Mouse (Mus musculus) cortical plate, adult 2 months (tissue): ENCODE measurements at regions not wholly inside any gene's neighbourhood (a gene's known extent, or its start where the extent isn't known, plus 50 kb on each side); places are given as distances from the start of the nearest gene placed in this dataset.

Experiments
- H3K27ac ChIP-seq: fragments of 200-500 bp; 2 replicates; pipeline ENCODE4 v1.5.1; 2012; ENCODE audit warnings: low read length, control low read depth, inconsistent platforms; ENCODE audit not compliant: insufficient read depth
- H3K4me1 ChIP-seq: fragments of 200-500 bp; 2 replicates; pipeline ENCODE4 v1.6.1; 2011; ENCODE audit warnings: low read length; ENCODE audit not compliant: control insufficient read depth, insufficient read depth
- H3K4me3 ChIP-seq: fragments of 200-500 bp; 2 replicates; pipeline ENCODE4 v1.5.1; 2011; ENCODE audit warnings: mild to moderate bottlenecking, low read length, control low read depth; ENCODE audit not compliant: insufficient read depth
- CTCF ChIP-seq: fragments of 200-500 bp; IDR thresholded peaks from 2 replicates; pipeline ENCODE4 v1.5.1; 2011; ENCODE audit warnings: mild to moderate bottlenecking, control low read depth, low read length; ENCODE audit not compliant: insufficient read depth; ENCODE audit errors: extremely low read depth
- POLR2A ChIP-seq: fragments of 200-500 bp; IDR thresholded peaks from 2 replicates; pipeline ENCODE4 v1.6.1; 2011; ENCODE audit warnings: mild to moderate bottlenecking, low read length, control low read depth; ENCODE audit not compliant: insufficient read depth; ENCODE audit errors: extremely low read depth

DNA sequence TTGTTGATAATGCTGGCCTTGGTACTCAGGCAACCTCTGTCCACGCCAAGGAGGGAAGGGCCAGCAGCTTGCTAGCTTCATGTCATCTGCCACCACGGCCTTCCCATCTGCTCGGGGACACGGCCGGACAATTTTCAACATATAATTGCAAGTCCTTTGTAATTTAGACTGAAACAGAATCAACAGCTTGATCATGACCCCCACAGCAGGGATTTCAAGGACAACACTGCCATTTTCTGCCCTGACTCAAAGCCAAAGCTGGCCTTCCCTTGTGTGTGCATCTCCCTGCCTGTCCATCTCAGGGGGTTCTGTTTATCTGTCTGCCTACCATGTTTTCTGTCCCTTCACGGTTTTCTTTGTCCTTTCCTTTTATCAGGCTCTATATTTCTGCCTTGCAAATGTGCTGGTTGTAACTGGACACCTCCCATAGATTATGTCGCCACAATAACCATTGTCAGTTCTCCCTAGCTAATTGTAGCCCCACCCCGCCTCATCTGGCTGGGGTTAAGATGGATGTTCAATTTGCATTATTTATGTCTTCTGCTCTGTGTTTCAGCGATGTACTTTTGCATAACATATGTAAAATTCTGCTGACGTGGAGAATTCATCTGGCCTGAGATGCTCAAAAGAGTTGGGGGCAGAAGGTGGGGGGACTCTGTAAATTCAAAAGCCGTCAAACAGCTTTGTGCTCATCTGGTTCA is 295.8 kb upstream of the Npvf start:
- H3K4me3 ChIP-seq: no peak overlapping the region
- H3K27ac ChIP-seq: no peak overlapping the region
- TF ChIP-seq CTCF (no peak), POLR2A (no peak)
- H3K4me1 ChIP-seq: no peaks in the 10 kb centered on the region

GRCm38 (mm10) chr6:50957328-50957900 is 303.2 kb upstream of the Npvf start:
- H3K27ac ChIP-seq: no peak overlapping the region
- H3K4me3 ChIP-seq: no peak overlapping the region
- H3K4me1 ChIP-seq: no peaks in the 10 kb centered on the region
- TF ChIP-seq POLR2A (no peak), CTCF (no peak)

GRCm38 (mm10) chr6:50960341-50960740 is 306.1 kb upstream of the Npvf start:
- TF ChIP-seq POLR2A: no peak
- TF ChIP-seq CTCF: no peak
- no peak overlapping the region for H3K27ac ChIP-seq
- no peak overlapping the region for H3K4me3 ChIP-seq
- H3K4me1 ChIP-seq: no peaks in the 10 kb centered on the region

GRCm38 (mm10) chr6:50961592-50961991 is 307.4 kb upstream of the Npvf start:
- Histone ChIP-seq H3K4me3 (no peak overlapping the region), H3K27ac (no peak overlapping the region), H3K4me1 (no peaks in the 10 kb centered on the region)
- TF ChIP-seq CTCF (no peak), POLR2A (no peak)

- H3K27ac ChIP-seq: no peak overlapping the region
- H3K4me3 ChIP-seq: no peak overlapping the region
- no peaks in the 10 kb centered on the region for H3K4me1 ChIP-seq
- no peak for TF ChIP-seq POLR2A
- TF ChIP-seq CTCF: no peak
Measured at GRCm38 (mm10) chr6:50968546-50968945, 314.3 kb upstream of the Npvf start.

DNA sequence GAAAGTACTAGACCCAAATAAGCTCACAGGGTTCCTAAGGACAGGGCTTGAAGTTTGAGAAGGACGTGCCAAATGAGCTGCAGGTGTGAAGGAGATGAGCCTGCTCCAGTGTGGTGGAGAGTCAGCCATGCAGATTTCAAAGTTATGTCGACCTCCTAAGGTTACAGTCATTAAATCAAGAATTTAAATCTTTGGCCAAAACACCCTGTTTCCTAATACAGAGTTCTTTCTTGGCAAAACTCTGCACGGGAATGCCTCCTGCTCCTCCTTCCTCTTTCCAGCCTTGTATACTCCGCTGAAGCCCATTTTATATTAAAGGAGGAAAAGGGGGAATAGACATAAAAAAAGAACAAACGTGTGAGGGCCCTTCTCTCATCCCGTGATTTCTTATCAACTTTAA is 315.1 kb upstream of the Npvf start:
- Histone ChIP-seq H3K4me1 (no peaks in the 10 kb centered on the region), H3K4me3 (no peak overlapping the region), H3K27ac (no peak overlapping the region)
- TF ChIP-seq POLR2A: no peak
- TF ChIP-seq CTCF: no peak

DNA sequence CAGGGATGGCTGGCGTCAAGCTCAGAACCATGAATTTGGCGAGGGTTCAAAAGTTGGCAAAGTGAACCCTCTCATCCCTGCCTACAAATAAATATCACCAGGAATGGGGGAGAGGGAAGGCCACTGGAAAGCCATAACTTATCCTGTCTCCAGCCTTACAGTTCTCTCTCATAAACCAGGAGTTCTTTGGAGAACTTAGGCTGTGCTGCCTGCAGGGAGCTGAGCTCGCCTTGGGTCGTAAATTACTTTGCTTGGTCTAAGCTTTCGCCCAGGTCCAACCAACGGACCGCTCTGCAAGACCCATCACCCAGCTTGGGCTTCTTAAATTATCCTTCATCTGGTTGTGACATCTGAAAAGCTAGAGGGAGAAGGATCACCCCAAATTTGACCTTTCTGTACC is 315.8 kb upstream of the Npvf start:
- H3K27ac ChIP-seq: no peak overlapping the region
- H3K4me3 ChIP-seq: no peak overlapping the region
- no peaks in the 10 kb centered on the region for H3K4me1 ChIP-seq
- TF ChIP-seq POLR2A (no peak), CTCF (no peak)

DNA sequence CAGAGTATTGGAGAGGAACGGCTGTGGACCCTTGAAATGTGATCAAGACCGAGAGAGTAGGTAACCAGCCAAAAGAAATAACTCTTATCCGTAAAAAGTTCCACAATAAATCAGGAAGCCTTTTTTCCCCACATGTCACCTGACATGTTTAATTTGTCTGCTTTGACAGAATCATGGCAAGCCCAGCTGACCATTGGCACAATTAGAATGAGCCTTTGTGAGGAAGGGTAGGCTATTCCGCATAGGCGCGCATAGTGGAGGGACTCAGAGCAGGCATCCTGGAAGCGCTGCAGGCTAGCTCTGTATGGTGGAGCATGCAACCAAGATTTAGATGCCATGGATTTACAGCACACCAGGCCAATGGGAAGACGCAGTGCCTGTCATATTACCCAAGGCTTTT is 316.5 kb upstream of the Npvf start:
- H3K4me1 ChIP-seq: no peaks in the 10 kb centered on the region
- H3K27ac ChIP-seq: no peak overlapping the region
- TF ChIP-seq CTCF: no peak
- H3K4me3 ChIP-seq: no peak overlapping the region

DNA sequence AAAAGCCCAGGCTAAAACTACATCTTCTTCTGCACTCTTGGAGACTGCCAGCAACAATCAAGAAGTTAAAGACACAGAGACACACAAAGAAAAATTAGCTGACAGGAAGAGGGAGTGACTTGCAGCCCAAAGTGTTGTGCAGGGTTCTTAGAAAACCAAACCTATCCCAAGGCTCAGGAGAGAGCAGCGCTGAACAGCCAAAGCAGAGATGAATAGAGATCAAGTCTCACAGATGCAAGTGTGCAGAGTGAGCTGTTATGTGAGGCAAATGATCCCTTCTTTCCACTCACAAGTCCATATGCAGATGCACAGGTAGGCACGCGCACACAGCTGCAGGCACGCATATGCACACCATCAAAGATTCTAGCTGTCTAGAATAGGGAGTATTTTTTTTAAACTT is 318.0 kb upstream of the Npvf start:
- no peak for TF ChIP-seq CTCF
- TF ChIP-seq POLR2A: no peak
- no peak overlapping the region for H3K27ac ChIP-seq
- no peaks in the 10 kb centered on the region for H3K4me1 ChIP-seq
- H3K4me3 ChIP-seq: no peak overlapping the region

DNA sequence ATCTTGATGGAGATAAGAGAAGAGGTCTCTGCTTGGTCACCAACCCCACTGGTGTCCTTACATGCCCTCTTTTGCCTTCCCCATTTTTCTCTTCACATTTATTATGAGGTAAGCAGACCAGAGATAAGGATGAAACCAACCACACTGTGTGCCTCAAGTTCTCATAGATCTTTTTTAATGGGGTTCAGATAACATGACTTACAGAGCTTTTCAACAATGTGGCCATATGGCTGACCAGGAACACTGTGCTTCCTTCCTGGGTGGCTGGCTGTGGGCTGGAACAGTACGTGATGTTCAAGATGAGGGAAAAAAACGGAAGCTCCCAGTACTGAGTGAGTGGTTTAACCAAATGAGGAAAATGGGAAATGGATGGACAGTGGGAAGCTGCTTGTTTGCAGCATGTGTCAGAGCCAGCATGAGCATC is 319.0 kb upstream of the Npvf start:
- H3K27ac ChIP-seq: no peak overlapping the region
- no peak overlapping the region for H3K4me3 ChIP-seq
- no peaks in the 10 kb centered on the region for H3K4me1 ChIP-seq
- no peak for TF ChIP-seq POLR2A
- no peak for TF ChIP-seq CTCF
